Mouse (Mus musculus) hindbrain, embryonic 14.5 days (tissue): ENCODE data around the gene Ncapd2. TPM values are rescaled to one million over a fixed set of nuclear protein-coding genes. Genes with fewer than 3 reads are reported as not detected.
A peak's percentile ranks its signal among the peaks of the same experiment; 100 is the strongest.

Experiments
- ATAC-seq: fragments of 200-750 bp; cut with Nextera tagmentation; 2 replicates; pipeline ENCODE4 v1.8.0; 2017; ENCODE audit warnings: moderate number of reproducible peaks, mild to moderate bottlenecking, moderate TSS enrichment, moderate library complexity; ENCODE audit not compliant: low FRiP score
- DNase-seq: peaks from one replicate; pipeline ENCODE4 v3.0.0-alpha.2; 2015; ENCODE audit warnings: low spot score
- H3K27ac ChIP-seq: fragments of 300-500 bp; sonication (generic); 2 replicates; pipeline ENCODE4 v1.5.1; 2014; ENCODE audit warnings: mild to moderate bottlenecking, moderate library complexity
- H3K27me3 ChIP-seq: fragments of 300-500 bp; sonication (generic); 2 replicates; pipeline ENCODE4 v1.6.1; 2014; ENCODE audit warnings: mild to moderate bottlenecking, low read length, mixed read lengths; ENCODE audit not compliant: control insufficient read depth, insufficient read depth
- H3K36me3 ChIP-seq: fragments of 300-500 bp; sonication (generic); replicated peaks from 2 replicates; pipeline ENCODE4 v1.6.1; 2014; ENCODE audit not compliant: control insufficient read depth, insufficient read depth
- H3K4me1 ChIP-seq: fragments of 300-500 bp; sonication (generic); replicated peaks from 2 replicates; pipeline ENCODE4 v1.6.1; 2014; ENCODE audit warnings: antibody characterized with exemption, low read length, mixed read lengths; ENCODE audit not compliant: control insufficient read depth, insufficient read depth
- H3K4me2 ChIP-seq: fragments of 300-500 bp; sonication (generic); replicated peaks from 2 replicates; pipeline ENCODE4 v1.6.1; 2014; ENCODE audit warnings: mild to moderate bottlenecking, moderate library complexity
- H3K4me3 ChIP-seq: fragments of 300-500 bp; sonication (generic); replicated peaks from 2 replicates; pipeline ENCODE4 v1.5.1; 2014; ENCODE audit warnings: mild to moderate bottlenecking, low read length
- H3K9ac ChIP-seq: fragments of 300-500 bp; sonication (generic); 2 replicates; pipeline ENCODE4 v1.6.1; 2014
- H3K9me3 ChIP-seq: fragments of 300-500 bp; sonication (generic); 2 replicates; pipeline ENCODE4 v1.6.1; 2016; ENCODE audit warnings: low read length; ENCODE audit not compliant: control insufficient read depth
- WGBS: fragments of 180-500 bp; shearing (Covaris S2); extraction: QIAGEN DNeasy Blood & Tissue Kit; methylation state at CpG from one replicate; pipeline ENCODE4 v1.1.7; 2014; 5-methylcytosine and 5-hydroxymethylcytosine counted together
- polyA plus RNA-seq: library from polyadenylated mRNA; unstranded; fragments of >200 nt; fragmentation: Nextera tagmentation; extraction: Ambion mirVana; gene quantifications from 2 replicates; pipeline ENCODE4 v1.2.1, GENCODE M21; 2014

The Ncapd2 gene
- polyA plus RNA-seq, 1 experiment from 2014 or later = 40.1 TPM

- no peaks in the 10 kb centered on the region for H3K9me3 ChIP-seq
- H3K9ac ChIP-seq = no peak overlapping the region
- WGBS = 15% methylated on average over 1 of the region's 1 CpGs
- no peak for DNase-seq
- no peak for ATAC-seq
- no peak overlapping the region for H3K27ac ChIP-seq
- no peak overlapping the region for H3K4me2 ChIP-seq
- no peaks in the 10 kb centered on the region for H3K27me3 ChIP-seq
- peaks cover 12% of the 10 kb centered on the region for H3K4me1 ChIP-seq
- peaks cover 21% of the 10 kb centered on the region for H3K36me3 ChIP-seq
- H3K4me3 ChIP-seq = no peak overlapping the region
These were observed 4.1 kb upstream of the Ncapd2 start for GRCm38 (mm10) chr6:125195541-125196075.

GRCm38 (mm10) chr6:125193390-125193789 lies 1.9 kb upstream of the Ncapd2 start:
- Histone ChIP-seq H3K9me3 (no peaks in the 10 kb centered on the region), H3K27ac (no peak overlapping the region), H3K4me3 (no peak overlapping the region), H3K36me3 (peaks cover 29% of the 10 kb centered on the region), H3K4me1 (peaks cover 12% of the 10 kb centered on the region), H3K27me3 (no peaks in the 10 kb centered on the region), H3K9ac (no peak overlapping the region), H3K4me2 (peak overlapping the region; percentile 88; the same call in 1 of the 2 replicates)
- WGBS = 79% methylated on average over 7 of the region's 7 CpGs
- ATAC-seq = no peak
- DNase-seq = no peak

GRCm38 (mm10) chr6:125192841-125193240 lies 1.3 kb upstream of the Ncapd2 start:
- no peak for ATAC-seq
- 53% methylated on average over 5 of the region's 5 CpGs for WGBS

GRCm38 (mm10) chr6:125192016-125192714 lies 664 bp upstream of the Ncapd2 start:
- Histone ChIP-seq H3K4me3 (peak overlapping the region; percentile 75), H3K4me2 (peak overlapping the region; percentile 88), H3K4me1 (peaks cover 12% of the 10 kb centered on the region), H3K27ac (peak overlapping the region; percentile 99), H3K27me3 (no peaks in the 10 kb centered on the region), H3K9me3 (no peaks in the 10 kb centered on the region), H3K9ac (peak overlapping the region; percentile 84), H3K36me3 (peaks cover 41% of the 10 kb centered on the region)
- peak; percentile 91 for DNase-seq
- ATAC-seq = peak; percentile 93
- WGBS = under 1% methylated on average over 34 of the region's 34 CpGs

More at GRCm38 (mm10) chr6:125192841-125193240, 1.3 kb upstream of the Ncapd2 start:
- Histone ChIP-seq H3K9me3 (no peaks in the 10 kb centered on the region), H3K4me2 (peak overlapping the region; percentile 88), H3K36me3 (peaks cover 34% of the 10 kb centered on the region), H3K27ac (no peak overlapping the region; the same call in 1 of the 2 replicates), H3K9ac (peak overlapping the region; percentile 84), H3K27me3 (no peaks in the 10 kb centered on the region), H3K4me1 (peaks cover 12% of the 10 kb centered on the region), H3K4me3 (peak overlapping the region; percentile 75)
- DNase-seq = no peak

- ATAC-seq (no peak), DNase-seq (no peak)
- Histone ChIP-seq H3K36me3 (peaks cover 54% of the 10 kb centered on the region), H3K4me1 (peaks cover 12% of the 10 kb centered on the region), H3K9ac (peak overlapping the region; percentile 55), H3K4me3 (peak overlapping the region; percentile 75), H3K27me3 (no peaks in the 10 kb centered on the region), H3K9me3 (no peaks in the 10 kb centered on the region), H3K4me2 (peak overlapping the region; percentile 88), H3K27ac (peak overlapping the region; percentile 79)
These were observed 685 bp downstream of the Ncapd2 start for GRCm38 (mm10) chr6:125190816-125191215.

- WGBS = 97% methylated on average over 10 of the region's 10 CpGs
- ATAC-seq = no peak
These were observed 5.3 kb downstream of the Ncapd2 start for GRCm38 (mm10) chr6:125186203-125186602.

GRCm38 (mm10) chr6:125182133-125182532 lies 9.4 kb downstream of the Ncapd2 start:
- no peak overlapping the region for H3K9ac ChIP-seq
- H3K36me3 ChIP-seq = peaks cover 95% of the 10 kb centered on the region

More at GRCm38 (mm10) chr6:125186203-125186602, 5.3 kb downstream of the Ncapd2 start:
- no peaks in the 10 kb centered on the region for H3K9me3 ChIP-seq
- no peaks in the 10 kb centered on the region for H3K27me3 ChIP-seq
- peaks cover 75% of the 10 kb centered on the region for H3K36me3 ChIP-seq
- no peak overlapping the region for H3K4me2 ChIP-seq
- DNase-seq = no peak
- H3K4me1 ChIP-seq = peaks cover 3% of the 10 kb centered on the region
- no peak overlapping the region for H3K4me3 ChIP-seq
- H3K9ac ChIP-seq = no peak overlapping the region
- no peak overlapping the region for H3K27ac ChIP-seq

GRCm38 (mm10) chr6:125179601-125180000 lies 11.9 kb downstream of the Ncapd2 start:
- no peaks in the 10 kb centered on the region for H3K4me1 ChIP-seq
- H3K27me3 ChIP-seq = no peaks in the 10 kb centered on the region
- WGBS = 89% methylated on average over 7 of the region's 7 CpGs
- peaks cover 95% of the 10 kb centered on the region for H3K36me3 ChIP-seq
- no peak overlapping the region for H3K4me2 ChIP-seq
- H3K4me3 ChIP-seq = no peak overlapping the region
- no peak overlapping the region for H3K27ac ChIP-seq
- no peak for DNase-seq
- ATAC-seq = no peak
- H3K9ac ChIP-seq = no peak overlapping the region
- H3K9me3 ChIP-seq = no peaks in the 10 kb centered on the region

More at GRCm38 (mm10) chr6:125182133-125182532, 9.4 kb downstream of the Ncapd2 start:
- Histone ChIP-seq H3K4me1 (no peaks in the 10 kb centered on the region), H3K4me3 (no peak overlapping the region), H3K27me3 (no peaks in the 10 kb centered on the region), H3K4me2 (no peak overlapping the region), H3K27ac (no peak overlapping the region), H3K9me3 (no peaks in the 10 kb centered on the region)
- no peak for DNase-seq
- 76% methylated on average over 5 of the region's 5 CpGs for WGBS
- ATAC-seq = no peak

GRCm38 (mm10) chr6:125175469-125175868 lies 16.0 kb downstream of the Ncapd2 start:
- 93% methylated on average over 5 of the region's 5 CpGs for WGBS
- no peaks in the 10 kb centered on the region for H3K27me3 ChIP-seq

More at GRCm38 (mm10) chr6:125175469-125175868, 16.0 kb downstream of the Ncapd2 start:
- Histone ChIP-seq H3K4me3 (no peak overlapping the region), H3K27ac (no peak overlapping the region), H3K9ac (no peak overlapping the region), H3K9me3 (no peaks in the 10 kb centered on the region), H3K36me3 (peaks cover 99% of the 10 kb centered on the region), H3K4me2 (no peak overlapping the region), H3K4me1 (no peaks in the 10 kb centered on the region)
- ATAC-seq (no peak), DNase-seq (no peak)
